Mouse (Mus musculus) midbrain, embryonic 16.5 days (tissue): ENCODE results near the gene Ecd. TPM values are rescaled to one million over a fixed set of nuclear protein-coding genes. Genes with fewer than 3 reads are reported as not detected.

Experiments
- ATAC-seq: fragments of 200-750 bp; cut with Nextera tagmentation; 2 replicates; pipeline ENCODE4 v1.8.0; 2017; ENCODE audit warnings: moderate TSS enrichment
- H3K27ac ChIP-seq: fragments of 300-500 bp; sonication (generic); 2 replicates; pipeline ENCODE4 v1.5.1; 2014; ENCODE audit warnings: mild to moderate bottlenecking, low read length, mixed read lengths
- H3K27me3 ChIP-seq: fragments of 300-500 bp; sonication (generic); 2 replicates; pipeline ENCODE4 v1.6.1; 2014; ENCODE audit warnings: low read depth, low read length, mixed read lengths; ENCODE audit not compliant: control insufficient read depth, insufficient read depth
- H3K36me3 ChIP-seq: fragments of 300-500 bp; sonication (generic); 2 replicates; pipeline ENCODE4 v1.6.1; 2014; ENCODE audit warnings: mild to moderate bottlenecking, low read length, moderate library complexity, mixed read lengths; ENCODE audit not compliant: control insufficient read depth, insufficient read depth
- H3K4me1 ChIP-seq: fragments of 300-500 bp; sonication (generic); 2 replicates; pipeline ENCODE4 v1.6.1; 2014; ENCODE audit warnings: mild to moderate bottlenecking, low read length, mixed read lengths; ENCODE audit not compliant: control insufficient read depth, insufficient read depth
- H3K4me2 ChIP-seq: fragments of 300-500 bp; sonication (generic); 2 replicates; pipeline ENCODE4 v1.6.1; 2014; ENCODE audit warnings: mild to moderate bottlenecking, low read length, mixed read lengths
- H3K4me3 ChIP-seq: fragments of 300-500 bp; sonication (generic); 2 replicates; pipeline ENCODE4 v1.5.1; 2014; ENCODE audit warnings: low read depth, mild to moderate bottlenecking, low read length, moderate library complexity, mixed read lengths
- H3K9ac ChIP-seq: fragments of 300-500 bp; sonication (generic); 2 replicates; pipeline ENCODE4 v1.6.1; 2014; ENCODE audit warnings: low read depth, low read length, mixed read lengths
- H3K9me3 ChIP-seq: fragments of 300-500 bp; sonication (generic); replicated peaks from 2 replicates; pipeline ENCODE4 v1.6.1; 2014; ENCODE audit warnings: mild to moderate bottlenecking, low read length, mixed read lengths; ENCODE audit not compliant: control insufficient read depth, poor library complexity, severe bottlenecking
- WGBS: fragments of 180-500 bp; shearing (Covaris S2); extraction: QIAGEN DNeasy Blood & Tissue Kit; methylation state at CpG from one replicate; pipeline ENCODE4 v1.1.7; 2014; 5-methylcytosine and 5-hydroxymethylcytosine counted together
- polyA plus RNA-seq: library from polyadenylated mRNA; unstranded; fragments of >200 nt; fragmentation: Nextera tagmentation; extraction: Ambion mirVana; gene quantifications from 2 replicates; pipeline ENCODE4 v1.2.1, GENCODE M21; 2015

Gene Ecd
- polyA plus RNA-seq, 1 experiment from 2014 or later, result 49.1 TPM

GRCm38 (mm10) chr14:20378313-20379061, 30.6 kb upstream of the Ecd start:
- H3K4me3 ChIP-seq, result no peak overlapping the region
- no peak overlapping the region for H3K4me2 ChIP-seq
- no peak overlapping the region for H3K27ac ChIP-seq
- no peaks in the 10 kb centered on the region for H3K9me3 ChIP-seq
- H3K36me3 ChIP-seq, result peaks cover 13% of the 10 kb centered on the region
- 37% methylated on average over 13 of the region's 13 CpGs for WGBS
- H3K9ac ChIP-seq, result no peak overlapping the region
- no peaks in the 10 kb centered on the region for H3K27me3 ChIP-seq
- ATAC-seq, result peak; percentile 42; the same call in 1 of the 2 replicates
- no peaks in the 10 kb centered on the region for H3K4me1 ChIP-seq

GRCm38 (mm10) chr14:20377112-20377521, 29.2 kb upstream of the Ecd start:
- Histone ChIP-seq H3K4me3 (no peak overlapping the region), H3K4me2 (no peak overlapping the region), H3K4me1 (no peaks in the 10 kb centered on the region), H3K9ac (no peak overlapping the region), H3K36me3 (peaks cover 10% of the 10 kb centered on the region), H3K27me3 (no peaks in the 10 kb centered on the region), H3K27ac (no peak overlapping the region), H3K9me3 (no peaks in the 10 kb centered on the region)
- ATAC-seq, result no peak
- WGBS, result 83% methylated on average over 4 of the region's 4 CpGs

- Histone ChIP-seq H3K4me3 (no peak overlapping the region), H3K9me3 (no peaks in the 10 kb centered on the region), H3K4me1 (no peaks in the 10 kb centered on the region), H3K4me2 (no peak overlapping the region), H3K27ac (no peak overlapping the region), H3K36me3 (peaks cover 10% of the 10 kb centered on the region; the same call in 1 of the 2 replicates), H3K9ac (no peak overlapping the region), H3K27me3 (no peaks in the 10 kb centered on the region)
- WGBS, result 96% methylated on average over 1 of the region's 1 CpGs
- no peak for ATAC-seq
Measured at GRCm38 (mm10) chr14:20371854-20372253, 23.9 kb upstream of the Ecd start.

GRCm38 (mm10) chr14:20370798-20371197, 22.9 kb upstream of the Ecd start:
- H3K36me3 ChIP-seq, result peaks cover 10% of the 10 kb centered on the region; the same call in 1 of the 2 replicates
- WGBS, result 87% methylated on average over 7 of the region's 7 CpGs

GRCm38 (mm10) chr14:20368271-20368670, 20.4 kb upstream of the Ecd start:
- WGBS, result 87% methylated on average over 3 of the region's 3 CpGs
- no peak overlapping the region for H3K27ac ChIP-seq
- H3K4me2 ChIP-seq, result no peak overlapping the region
- ATAC-seq, result no peak
- peaks cover 17% of the 10 kb centered on the region for H3K36me3 ChIP-seq
- H3K4me1 ChIP-seq, result no peaks in the 10 kb centered on the region
- H3K9me3 ChIP-seq, result no peaks in the 10 kb centered on the region
- no peak overlapping the region for H3K9ac ChIP-seq
- no peak overlapping the region for H3K4me3 ChIP-seq
- H3K27me3 ChIP-seq, result no peaks in the 10 kb centered on the region

More at GRCm38 (mm10) chr14:20370798-20371197, 22.9 kb upstream of the Ecd start:
- ATAC-seq, result no peak
- no peak overlapping the region for H3K9ac ChIP-seq
- H3K27me3 ChIP-seq, result no peaks in the 10 kb centered on the region
- H3K9me3 ChIP-seq, result no peaks in the 10 kb centered on the region
- H3K27ac ChIP-seq, result no peak overlapping the region
- no peak overlapping the region for H3K4me2 ChIP-seq
- no peaks in the 10 kb centered on the region for H3K4me1 ChIP-seq
- no peak overlapping the region for H3K4me3 ChIP-seq

- Histone ChIP-seq H3K4me1 (no peaks in the 10 kb centered on the region), H3K4me3 (no peak overlapping the region), H3K27ac (no peak overlapping the region), H3K9me3 (no peaks in the 10 kb centered on the region), H3K27me3 (no peaks in the 10 kb centered on the region), H3K4me2 (no peak overlapping the region), H3K9ac (no peak overlapping the region), H3K36me3 (peaks cover 38% of the 10 kb centered on the region)
- WGBS, result 94% methylated on average over 4 of the region's 4 CpGs
- no peak for ATAC-seq
Measured at GRCm38 (mm10) chr14:20363230-20363629, 15.3 kb upstream of the Ecd start.

GRCm38 (mm10) chr14:20347441-20347990, 405 bp downstream of the Ecd start:
- peak; percentile 85 for ATAC-seq
- Histone ChIP-seq H3K4me2 (peak overlapping the region; percentile 82), H3K27me3 (no peaks in the 10 kb centered on the region), H3K4me3 (peak overlapping the region; percentile 90), H3K27ac (peak overlapping the region; percentile 92), H3K4me1 (peaks cover 21% of the 10 kb centered on the region), H3K9me3 (no peaks in the 10 kb centered on the region), H3K36me3 (peaks cover 2% of the 10 kb centered on the region; the same call in 1 of the 2 replicates), H3K9ac (peak overlapping the region; percentile 92)
- WGBS, result 3% methylated on average over 15 of the region's 15 CpGs

- no peaks in the 10 kb centered on the region for H3K9me3 ChIP-seq
- H3K4me1 ChIP-seq, result peaks cover 21% of the 10 kb centered on the region
- H3K27me3 ChIP-seq, result no peaks in the 10 kb centered on the region
- H3K4me3 ChIP-seq, result no peak overlapping the region
- H3K27ac ChIP-seq, result no peak overlapping the region
- 0 out of 2 replicates have a peak, but pooled peaks cover 2% of the 10 kb centered on the region for H3K36me3 ChIP-seq
- ATAC-seq, result no peak
- WGBS, result 89% methylated on average over 9 of the region's 9 CpGs
- no peak overlapping the region for H3K9ac ChIP-seq
- no peak overlapping the region for H3K4me2 ChIP-seq
Measured at GRCm38 (mm10) chr14:20345885-20346284, 2.0 kb downstream of the Ecd start.

- no peaks in the 10 kb centered on the region for H3K27me3 ChIP-seq
- H3K36me3 ChIP-seq, result peaks cover 5% of the 10 kb centered on the region
- ATAC-seq, result no peak
- H3K9me3 ChIP-seq, result no peaks in the 10 kb centered on the region
- H3K4me3 ChIP-seq, result no peak overlapping the region
- H3K27ac ChIP-seq, result no peak overlapping the region
- 88% methylated on average over 7 of the region's 7 CpGs for WGBS
- peaks cover 5% of the 10 kb centered on the region for H3K4me1 ChIP-seq
- no peak overlapping the region for H3K9ac ChIP-seq
- H3K4me2 ChIP-seq, result no peak overlapping the region
Measured at GRCm38 (mm10) chr14:20340866-20341265, 7.1 kb downstream of the Ecd start.
